Mouse (Mus musculus) limb, embryonic 11.5 days (tissue): ENCODE measurements around the gene Olfr368. TPM values are rescaled to one million over a fixed set of nuclear protein-coding genes. Genes with fewer than 3 reads are reported as not detected.

Source experiments
- ATAC-seq: fragments of 200-750 bp; cut with Nextera tagmentation; 2 replicates; pipeline ENCODE4 v1.8.0; 2017; ENCODE audit warnings: low read depth; ENCODE audit not compliant: insufficient number of reproducible peaks, low FRiP score, low TSS enrichment
- DNase-seq: peaks from one replicate; pipeline ENCODE4 v3.0.0-alpha.2; 2015; ENCODE audit warnings: low spot score
- H3K27ac ChIP-seq: fragments of 300-500 bp; sonication (generic); replicated peaks from 2 replicates; pipeline ENCODE4 v1.5.1; 2014; ENCODE audit warnings: low read depth, mild to moderate bottlenecking, low read length
- H3K27me3 ChIP-seq: fragments of 300-500 bp; sonication (generic); 2 replicates; pipeline ENCODE4 v1.6.1; 2014; ENCODE audit warnings: mild to moderate bottlenecking, low read length, mixed read lengths; ENCODE audit not compliant: control insufficient read depth, insufficient read depth
- H3K36me3 ChIP-seq: fragments of 300-500 bp; sonication (generic); 2 replicates; pipeline ENCODE4 v1.6.1; 2014; ENCODE audit warnings: mild to moderate bottlenecking, low read length, moderate library complexity, mixed read lengths; ENCODE audit not compliant: control insufficient read depth, insufficient read depth
- H3K4me1 ChIP-seq: fragments of 300-500 bp; sonication (generic); 2 replicates; pipeline ENCODE4 v1.6.1; 2014; ENCODE audit warnings: low read length, mixed read lengths; ENCODE audit not compliant: control insufficient read depth, insufficient read depth
- H3K4me2 ChIP-seq: fragments of 300-500 bp; sonication (generic); 2 replicates; pipeline ENCODE4 v1.6.1; 2014; ENCODE audit warnings: low read depth, mild to moderate bottlenecking, moderate library complexity; ENCODE audit not compliant: severe bottlenecking
- H3K4me3 ChIP-seq: fragments of 300-500 bp; sonication (generic); 2 replicates; pipeline ENCODE4 v1.5.1; 2014; ENCODE audit warnings: low read depth, low read length
- H3K9ac ChIP-seq: fragments of 300-500 bp; sonication (generic); 2 replicates; pipeline ENCODE4 v1.6.1; 2014; ENCODE audit warnings: mild to moderate bottlenecking, low read length
- H3K9me3 ChIP-seq: fragments of 300-500 bp; sonication (generic); 2 replicates; pipeline ENCODE4 v1.6.1; 2016; ENCODE audit warnings: low read length; ENCODE audit not compliant: control insufficient read depth
- WGBS: fragments of 180-500 bp; shearing (Covaris S2); extraction: QIAGEN DNeasy Blood & Tissue Kit; methylation state at CpG from one replicate; pipeline ENCODE4 v1.1.7; 2014; 5-methylcytosine and 5-hydroxymethylcytosine counted together
- polyA plus RNA-seq: library from polyadenylated mRNA; unstranded; fragments of >200 nt; fragmentation: Nextera tagmentation; extraction: Ambion mirVana; gene quantifications from 2 replicates; pipeline ENCODE4 v1.2.1, GENCODE M21; 2014

Gene Olfr368
- polyA plus RNA-seq = not detected in 2 replicates

DNA sequence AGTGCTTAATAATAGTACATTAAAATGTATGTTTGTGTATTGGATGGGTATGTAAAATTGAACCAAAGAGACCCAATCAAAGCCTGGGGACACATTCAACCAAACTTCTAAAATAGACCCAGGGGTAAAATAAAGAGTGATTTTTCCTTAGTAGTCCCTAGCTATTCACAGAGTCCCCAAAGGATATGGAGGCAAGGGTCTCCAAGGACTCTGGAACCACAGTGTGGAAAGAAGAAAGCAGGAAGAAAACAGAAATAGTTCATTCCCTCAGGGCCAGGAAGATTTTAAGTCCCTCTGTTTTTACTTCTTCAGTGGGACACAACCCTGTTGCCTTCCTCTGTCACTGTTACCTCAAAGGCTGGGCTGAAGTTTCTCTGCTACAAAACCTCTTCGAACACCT, at the start of gene Olfr368:
Olfr368 (plus strand) TSS at position 301 of the 400 bp plus-strand sequence.
- 85% methylated on average over 1 of the region's 1 CpGs for WGBS
- no peak within 1 kb of the TSS for H3K27ac ChIP-seq
- no peak within 1 kb of the TSS for H3K4me3 ChIP-seq
- H3K27me3 ChIP-seq = no peaks in the 10 kb centered on the region
- no peak within 1 kb of the TSS for H3K4me2 ChIP-seq
- DNase-seq = no peak
- no peaks in the 10 kb centered on the region for H3K36me3 ChIP-seq
- H3K9me3 ChIP-seq = no peaks in the 10 kb centered on the region
- no peaks in the 10 kb centered on the region for H3K4me1 ChIP-seq
- H3K9ac ChIP-seq = no peak within 1 kb of the TSS
- ATAC-seq = no peak

DNA sequence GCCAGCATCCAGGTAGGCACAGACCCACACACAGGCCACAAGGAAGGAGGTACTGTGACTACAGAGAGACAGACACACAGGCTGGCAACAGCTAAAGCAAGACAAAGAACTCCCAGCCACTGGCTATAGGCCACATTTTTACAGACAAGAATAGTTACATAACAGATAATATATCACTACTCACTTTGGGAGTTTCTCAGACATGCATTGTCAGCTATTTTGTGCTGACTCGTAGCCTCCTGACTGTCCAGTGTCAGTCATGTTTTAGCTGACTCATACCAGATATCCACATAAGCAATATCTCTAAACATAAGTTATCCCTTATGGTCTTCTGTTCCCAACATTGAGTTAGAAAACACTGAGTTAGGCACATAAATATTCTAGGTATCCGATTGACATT, 7.0 kb downstream of the Olfr368 start:
- no peaks in the 10 kb centered on the region; the same call in 1 of the 2 replicates for H3K9me3 ChIP-seq
- no peaks in the 10 kb centered on the region for H3K36me3 ChIP-seq
- H3K4me1 ChIP-seq = no peaks in the 10 kb centered on the region
- WGBS = 86% methylated on average over 2 of the region's 2 CpGs
- no peaks in the 10 kb centered on the region for H3K27me3 ChIP-seq
- no peak overlapping the region for H3K4me3 ChIP-seq
- no peak overlapping the region for H3K27ac ChIP-seq
- no peak for ATAC-seq
- H3K4me2 ChIP-seq = no peak overlapping the region
- H3K9ac ChIP-seq = no peak overlapping the region
- no peak for DNase-seq

DNA sequence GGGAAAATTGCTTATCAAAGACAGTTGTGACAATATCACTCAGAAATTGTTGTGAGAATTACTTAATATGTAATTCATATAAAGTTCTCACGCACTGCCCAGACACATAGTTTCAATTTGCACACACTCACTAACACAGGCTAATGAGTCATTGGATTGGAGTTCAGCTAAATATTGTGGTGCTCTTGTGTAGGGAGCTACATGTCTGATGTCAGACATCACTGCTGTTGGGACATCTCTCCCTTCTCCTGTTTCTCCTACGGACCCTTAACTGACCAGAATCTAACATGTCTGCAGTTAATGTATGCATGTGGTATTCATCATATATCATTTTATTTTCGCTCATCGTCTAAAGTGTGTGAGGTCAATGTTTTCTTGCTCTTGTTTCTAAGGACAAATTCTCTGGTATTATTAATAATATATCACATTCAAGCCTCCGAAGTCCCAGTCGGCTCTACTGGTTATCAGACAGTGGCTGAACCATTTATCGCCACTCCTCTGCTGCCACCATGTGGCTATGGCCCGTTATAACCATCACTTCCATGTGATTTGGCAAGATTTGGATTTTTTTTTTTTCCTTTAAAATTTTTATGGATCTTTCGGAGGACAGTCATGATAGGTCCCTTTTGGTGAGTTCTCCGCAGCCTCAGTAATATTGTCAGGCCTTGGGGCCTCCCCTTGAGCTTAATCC, 12.3 kb downstream of the Olfr368 start:
- Histone ChIP-seq H3K4me3 (no peak overlapping the region), H3K4me1 (no peaks in the 10 kb centered on the region), H3K4me2 (no peak overlapping the region), H3K9ac (no peak overlapping the region), H3K36me3 (no peaks in the 10 kb centered on the region), H3K27ac (no peak overlapping the region), H3K27me3 (no peaks in the 10 kb centered on the region), H3K9me3 (no peaks in the 10 kb centered on the region)
- 64% methylated on average over 10 of the region's 10 CpGs for WGBS
- DNase-seq (peak; percentile 57), ATAC-seq (no peak)

DNA sequence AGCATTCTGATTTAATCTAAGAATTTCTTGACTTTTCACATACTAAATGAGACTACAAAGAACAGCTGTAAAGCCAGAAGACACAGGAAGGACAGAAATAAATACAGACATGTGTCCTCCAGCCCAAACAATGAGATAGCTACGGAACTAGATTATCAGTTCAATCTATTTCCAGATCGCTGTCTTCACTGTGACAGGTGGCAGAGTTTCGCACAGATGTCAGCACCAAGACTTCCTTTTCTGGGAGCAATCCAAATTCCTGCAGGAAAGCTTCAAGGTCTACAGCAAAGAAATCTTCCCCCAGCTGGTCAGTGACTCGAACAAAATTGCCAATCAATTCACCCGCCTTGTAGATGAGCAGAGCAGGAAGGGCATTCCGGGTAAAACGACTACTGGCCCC, 25.4 kb downstream of the Olfr368 start:
- Histone ChIP-seq H3K36me3 (peaks cover 26% of the 10 kb centered on the region), H3K4me2 (no peak overlapping the region), H3K27ac (no peak overlapping the region), H3K27me3 (no peaks in the 10 kb centered on the region), H3K9me3 (no peaks in the 10 kb centered on the region), H3K4me3 (no peak overlapping the region), H3K4me1 (no peaks in the 10 kb centered on the region), H3K9ac (no peak overlapping the region)
- DNase-seq (no peak), ATAC-seq (no peak)
- 88% methylated on average over 7 of the region's 7 CpGs for WGBS

DNA sequence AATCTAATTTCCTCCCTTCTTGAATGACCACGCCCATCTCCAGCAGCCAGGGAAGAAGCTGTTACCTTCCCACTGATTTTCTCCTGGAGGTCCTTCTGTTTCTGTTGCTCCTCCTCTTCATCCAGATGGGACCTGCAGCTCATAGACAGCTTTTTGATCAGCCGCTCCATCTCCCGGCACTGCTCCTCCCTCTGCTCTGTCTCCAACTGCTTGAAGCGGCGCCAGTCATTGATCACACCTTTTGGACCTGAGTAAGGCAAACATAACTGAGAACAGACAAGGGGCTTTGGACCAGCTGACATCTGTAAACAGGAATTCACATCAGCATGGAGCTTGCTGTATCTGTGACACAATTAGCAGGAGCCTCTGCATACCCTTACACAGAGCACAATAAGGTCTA, 29.3 kb downstream of the Olfr368 start:
- no peaks in the 10 kb centered on the region for H3K9me3 ChIP-seq
- H3K4me1 ChIP-seq = no peaks in the 10 kb centered on the region
- ATAC-seq (no peak), DNase-seq (no peak)
- H3K27ac ChIP-seq = no peak overlapping the region
- no peak overlapping the region for H3K4me2 ChIP-seq
- H3K36me3 ChIP-seq = peaks cover 26% of the 10 kb centered on the region
- H3K4me3 ChIP-seq = no peak overlapping the region
- H3K9ac ChIP-seq = no peak overlapping the region
- no peaks in the 10 kb centered on the region for H3K27me3 ChIP-seq
- 97% methylated on average over 5 of the region's 5 CpGs for WGBS

DNA sequence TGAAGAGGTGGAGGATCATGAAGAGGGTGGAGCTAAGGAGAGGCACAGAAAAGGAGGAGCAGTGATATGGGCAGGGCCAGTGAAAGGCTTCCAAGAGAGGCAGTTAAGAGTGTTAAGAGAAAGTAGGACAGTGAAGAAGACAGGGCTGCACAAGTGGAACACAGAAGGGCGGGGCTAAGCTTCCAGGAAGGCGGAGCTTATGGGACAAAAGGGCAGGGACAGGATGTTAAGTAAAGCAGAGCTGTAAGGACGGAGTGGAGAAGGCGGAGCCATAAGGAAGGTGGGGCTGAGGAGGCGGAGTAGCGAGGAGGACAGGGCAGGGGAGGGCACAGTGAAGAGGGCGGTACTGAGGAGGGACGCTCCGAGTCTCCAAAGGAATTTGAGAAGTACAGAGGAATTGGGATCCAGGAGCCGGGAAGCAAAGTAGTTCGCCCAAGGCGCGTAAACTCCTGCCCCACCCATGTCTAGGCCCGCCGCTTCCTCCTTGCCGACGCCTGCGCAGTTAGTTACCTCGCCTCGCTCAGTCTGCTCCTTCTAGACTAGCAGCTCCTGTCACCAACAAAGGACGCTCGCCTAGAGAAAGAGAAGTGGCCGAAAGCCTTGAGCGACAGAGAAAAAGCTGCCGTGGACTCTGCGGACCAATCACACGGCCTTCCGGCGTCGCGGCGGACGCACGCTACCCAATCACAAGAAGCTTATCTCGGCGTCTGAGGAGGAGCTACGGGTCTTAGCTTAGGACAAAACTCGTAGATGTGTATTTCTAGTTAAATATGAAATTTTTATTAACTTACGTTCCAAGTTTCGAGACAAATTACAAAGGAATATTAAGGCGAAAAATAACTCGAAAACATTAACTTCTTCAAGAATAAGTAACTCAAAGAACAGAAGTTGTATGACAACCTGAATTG, 32.6 kb downstream of the Olfr368 start, which contains the start of gene Pdcl:
Pdcl (minus strand) TSS at position 700 of the 908 bp plus-strand sequence.
- peak within 1 kb of the TSS; percentile 80 for H3K9ac ChIP-seq
- H3K36me3 ChIP-seq = peaks cover 9% of the 10 kb centered on the region
- H3K4me1 ChIP-seq = no peaks in the 10 kb centered on the region
- DNase-seq = peak; percentile 88
- H3K27ac ChIP-seq = peak within 1 kb of the TSS; percentile 92
- H3K9me3 ChIP-seq = no peaks in the 10 kb centered on the region
- H3K4me3 ChIP-seq = peak within 1 kb of the TSS; percentile 68
- ATAC-seq = peak; percentile 100
- no peaks in the 10 kb centered on the region for H3K27me3 ChIP-seq
- under 1% methylated on average over 42 of the region's 42 CpGs for whole genome bisulfite sequencing
- peak within 1 kb of the TSS; percentile 49 for H3K4me2 ChIP-seq

DNA sequence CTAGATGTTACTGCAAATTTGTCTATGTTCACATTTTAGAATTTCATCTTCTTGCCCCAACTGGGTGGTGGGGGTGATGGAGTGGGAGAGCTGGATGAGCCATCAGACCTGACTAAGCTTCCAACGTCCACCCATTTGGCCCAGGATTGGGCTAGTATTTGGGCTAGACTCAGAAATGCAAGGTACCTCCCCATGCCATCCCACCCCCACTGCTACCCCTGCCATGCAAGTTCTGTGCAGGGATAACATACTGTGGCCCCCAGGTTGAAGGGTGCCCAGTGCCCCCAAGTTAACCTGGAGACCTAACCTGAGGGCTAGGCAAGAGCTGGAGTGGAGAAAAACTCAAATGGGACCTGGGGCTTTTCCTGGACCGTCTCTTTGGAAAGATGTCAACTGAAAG, 33.6 kb downstream of the Olfr368 start:
- DNase-seq = no peak
- 93% methylated on average over 2 of the region's 2 CpGs for whole genome bisulfite sequencing

DNA sequence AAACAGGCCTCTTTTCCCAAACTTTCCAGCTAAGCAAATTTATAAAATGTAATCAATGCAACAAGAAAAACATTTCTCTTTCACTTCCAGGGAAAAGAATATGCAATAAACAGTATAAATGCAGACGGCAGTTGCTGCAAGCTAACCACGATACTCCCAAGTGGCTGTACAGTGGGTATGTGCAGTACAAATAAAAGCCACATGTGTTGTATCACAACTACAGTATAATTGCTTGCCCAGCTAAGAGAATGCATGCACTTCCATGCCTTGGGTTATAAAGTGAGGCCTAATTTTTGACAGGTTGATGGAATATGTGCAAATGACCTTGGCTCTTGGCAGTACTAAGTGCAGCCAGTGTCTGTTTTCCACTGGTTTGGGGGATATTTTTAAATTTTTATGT, 44.3 kb downstream of the Olfr368 start:
- Histone ChIP-seq H3K27me3 (no peaks in the 10 kb centered on the region), H3K4me3 (no peak overlapping the region), H3K4me1 (no peaks in the 10 kb centered on the region), H3K36me3 (no peaks in the 10 kb centered on the region), H3K27ac (no peak overlapping the region), H3K4me2 (no peak overlapping the region), H3K9me3 (no peaks in the 10 kb centered on the region), H3K9ac (no peak overlapping the region)
- ATAC-seq = no peak
- WGBS = 69% methylated on average over 2 of the region's 2 CpGs
- no peak for DNase-seq

More for the DNA sequence above, 33.6 kb downstream of the Olfr368 start:
- no peak for ATAC-seq
- Histone ChIP-seq H3K9me3 (no peaks in the 10 kb centered on the region), H3K4me2 (peak overlapping the region; percentile 12; the same call in 1 of the 2 replicates), H3K4me3 (no peak overlapping the region), H3K27me3 (no peaks in the 10 kb centered on the region), H3K4me1 (no peaks in the 10 kb centered on the region), H3K36me3 (peaks cover 6% of the 10 kb centered on the region), H3K27ac (no peak overlapping the region), H3K9ac (no peak overlapping the region)
